Mouse (Mus musculus) bone marrow macrophage, adult 2 months (primary cell): ENCODE measurements at regions not wholly inside any gene's neighbourhood (a gene's known extent, or its start where the extent isn't known, plus 50 kb on each side); places are given as distances from the start of the nearest gene placed in this dataset.

ENCODE experiments used
- H3K27ac ChIP-seq: 2 replicates; pipeline ENCODE4 v1.5.1; 2012; ENCODE audit warnings: low read depth, low read length; ENCODE audit not compliant: insufficient read depth
- H3K4me1 ChIP-seq: 2 replicates; pipeline ENCODE4 v1.6.1; 2012; ENCODE audit warnings: low read length; ENCODE audit not compliant: control insufficient read depth, insufficient read depth
- H3K4me3 ChIP-seq: 2 replicates; pipeline ENCODE4 v1.5.1; 2012; ENCODE audit warnings: mild to moderate bottlenecking, low read length, moderate library complexity; ENCODE audit not compliant: insufficient read depth
- CTCF ChIP-seq: IDR thresholded peaks from 2 replicates; pipeline ENCODE4 v1.5.1; 2012; ENCODE audit warnings: low read depth, mild to moderate bottlenecking, low read length, moderate library complexity
- POLR2A ChIP-seq: IDR thresholded peaks from 2 replicates; pipeline ENCODE4 v1.6.1; 2012; ENCODE audit warnings: mild to moderate bottlenecking, low read depth, low read length, borderline replicate concordance

GRCm38 (mm10) chr4:67523158-67523557 is 695.8 kb downstream of the Tlr4 start:
- Histone ChIP-seq H3K27ac (no peak overlapping the region), H3K4me1 (no peaks in the 10 kb centered on the region), H3K4me3 (no peak overlapping the region)
- no peak for TF ChIP-seq CTCF

GRCm38 (mm10) chr4:67529586-67529985 is 702.2 kb downstream of the Tlr4 start:
- TF ChIP-seq CTCF = no peak
- Histone ChIP-seq H3K27ac (no peak overlapping the region), H3K4me3 (no peak overlapping the region), H3K4me1 (no peaks in the 10 kb centered on the region)

GRCm38 (mm10) chr4:67539466-67539865 is 712.1 kb downstream of the Tlr4 start:
- TF ChIP-seq CTCF (no peak), POLR2A (no peak)
- Histone ChIP-seq H3K27ac (no peak overlapping the region), H3K4me1 (no peaks in the 10 kb centered on the region), H3K4me3 (no peak overlapping the region)

- Histone ChIP-seq H3K4me1 (no peaks in the 10 kb centered on the region), H3K4me3 (no peak overlapping the region), H3K27ac (no peak overlapping the region)
- no peak for TF ChIP-seq CTCF
- no peak for TF ChIP-seq POLR2A
Measured at GRCm38 (mm10) chr4:67546013-67546412, 718.6 kb downstream of the Tlr4 start.

- Histone ChIP-seq H3K27ac (no peak overlapping the region), H3K4me3 (no peak overlapping the region), H3K4me1 (no peaks in the 10 kb centered on the region)
- TF ChIP-seq CTCF = no peak
Measured at GRCm38 (mm10) chr4:67547957-67548356, 720.6 kb downstream of the Tlr4 start.

GRCm38 (mm10) chr4:67553511-67553910 is 726.1 kb downstream of the Tlr4 start:
- H3K4me3 ChIP-seq = no peak overlapping the region
- no peak overlapping the region for H3K27ac ChIP-seq
- H3K4me1 ChIP-seq = no peaks in the 10 kb centered on the region
- no peak for TF ChIP-seq CTCF
- no peak for TF ChIP-seq POLR2A

GRCm38 (mm10) chr4:67574816-67575215 is 747.4 kb downstream of the Tlr4 start:
- no peak overlapping the region for H3K27ac ChIP-seq
- no peak for TF ChIP-seq CTCF
- no peak for TF ChIP-seq POLR2A
- no peaks in the 10 kb centered on the region for H3K4me1 ChIP-seq
- no peak overlapping the region for H3K4me3 ChIP-seq

- TF ChIP-seq POLR2A (no peak), CTCF (no peak)
- no peaks in the 10 kb centered on the region for H3K4me1 ChIP-seq
- H3K4me3 ChIP-seq = no peak overlapping the region
- H3K27ac ChIP-seq = no peak overlapping the region
Measured at GRCm38 (mm10) chr4:67589501-67589900, 762.1 kb downstream of the Tlr4 start.

GRCm38 (mm10) chr4:67589976-67590727 is 762.8 kb downstream of the Tlr4 start:
- no peak overlapping the region for H3K4me3 ChIP-seq
- no peak overlapping the region for H3K27ac ChIP-seq
- H3K4me1 ChIP-seq = no peaks in the 10 kb centered on the region
- TF ChIP-seq CTCF (no peak), POLR2A (no peak)

GRCm38 (mm10) chr4:67607166-67607565 is 779.8 kb downstream of the Tlr4 start:
- Histone ChIP-seq H3K27ac (no peak overlapping the region), H3K4me3 (no peak overlapping the region), H3K4me1 (no peaks in the 10 kb centered on the region)
- TF ChIP-seq CTCF = no peak
- TF ChIP-seq POLR2A = no peak

GRCm38 (mm10) chr4:67614486-67615067 is 787.2 kb downstream of the Tlr4 start:
- Histone ChIP-seq H3K27ac (no peak overlapping the region), H3K4me1 (no peaks in the 10 kb centered on the region), H3K4me3 (no peak overlapping the region)
- no peak for TF ChIP-seq CTCF
- no peak for TF ChIP-seq POLR2A
